Mouse (Mus musculus) c-Kit-positive CD71-negative TER-119-negative erythroid progenitor cells, embryonic 14.5 days (primary cell): ENCODE measurements around the gene Pcsk1n.

Experiments
- DNase-seq: peaks from one replicate; pipeline ENCODE4 v3.0.0-alpha.2; 2013; ENCODE audit warnings: low read depth

Pcsk1n gene

DNA sequence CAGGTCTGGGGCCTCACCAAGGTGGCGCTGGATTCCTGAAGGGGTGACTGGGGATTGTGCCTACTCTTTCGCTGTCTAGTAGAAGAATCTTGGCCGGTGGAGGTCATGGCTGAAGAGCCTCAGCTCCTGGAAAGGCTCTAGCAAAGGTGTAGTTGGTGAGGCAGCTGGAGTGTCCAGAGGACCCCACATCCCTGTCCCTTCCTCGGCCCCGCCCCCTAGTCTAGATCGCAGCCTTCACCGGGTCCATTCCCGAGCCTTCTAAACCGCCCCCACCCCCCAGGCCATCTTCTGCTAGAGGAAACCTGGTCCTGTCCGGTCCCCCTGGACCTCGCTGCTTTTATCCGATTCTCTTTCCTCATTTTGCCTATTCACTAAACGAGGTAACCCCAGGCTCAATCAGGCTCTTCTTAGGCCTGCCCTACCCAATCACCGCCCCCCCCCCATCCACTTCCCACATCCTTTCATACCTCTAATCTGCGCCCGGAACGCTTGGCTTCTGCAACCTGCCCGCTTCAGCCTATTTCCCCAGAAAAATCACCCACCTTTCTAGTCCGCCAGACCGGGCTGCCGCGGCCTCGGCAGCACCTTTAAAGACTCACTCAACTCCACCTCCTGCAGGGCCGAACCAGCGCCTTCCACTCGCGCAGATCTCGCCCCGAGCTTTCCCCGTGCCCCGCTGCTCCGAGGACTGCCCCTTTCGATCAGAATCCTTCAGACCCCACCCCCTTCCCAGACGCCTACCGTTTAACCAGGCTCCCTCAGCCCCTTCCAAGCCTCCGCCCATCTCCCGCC, 27.7 kb downstream of the Pcsk1n start, which contains the start of gene Hdac6:
TSS of gene Hdac6 (minus strand) at position 782 of the 792 bp plus-strand sequence.
- DNase-seq, result no peak

DNA sequence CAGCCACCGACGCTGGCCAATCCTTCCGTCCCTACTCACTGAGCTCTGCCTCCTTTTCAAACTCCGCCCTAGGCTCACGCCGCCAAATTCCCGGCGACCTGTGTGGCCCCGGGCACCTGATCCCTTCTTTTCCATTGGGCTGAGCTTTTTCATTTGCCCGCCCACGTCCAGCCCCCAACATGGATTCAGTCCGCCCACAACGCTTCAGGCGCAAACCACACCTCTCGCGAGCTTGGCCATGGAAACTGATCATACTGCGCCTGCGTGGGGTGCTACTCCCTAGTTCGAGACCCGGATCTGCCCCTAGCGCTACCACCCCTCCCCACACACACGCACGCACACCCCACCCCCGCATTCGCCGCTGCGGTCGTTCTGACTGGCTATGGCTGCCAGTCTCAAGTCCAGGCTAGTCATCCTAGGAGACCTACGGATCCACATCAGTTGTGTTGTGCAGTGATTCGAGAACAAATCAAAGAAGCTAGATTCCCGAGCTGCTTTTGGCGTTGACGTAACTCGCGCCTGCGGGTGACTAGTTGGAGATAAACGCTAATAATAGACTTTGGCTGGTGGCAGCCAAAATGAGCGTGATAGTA, 28.4 kb downstream of the Pcsk1n start:
- peak; percentile 82 for DNase-seq

DNA sequence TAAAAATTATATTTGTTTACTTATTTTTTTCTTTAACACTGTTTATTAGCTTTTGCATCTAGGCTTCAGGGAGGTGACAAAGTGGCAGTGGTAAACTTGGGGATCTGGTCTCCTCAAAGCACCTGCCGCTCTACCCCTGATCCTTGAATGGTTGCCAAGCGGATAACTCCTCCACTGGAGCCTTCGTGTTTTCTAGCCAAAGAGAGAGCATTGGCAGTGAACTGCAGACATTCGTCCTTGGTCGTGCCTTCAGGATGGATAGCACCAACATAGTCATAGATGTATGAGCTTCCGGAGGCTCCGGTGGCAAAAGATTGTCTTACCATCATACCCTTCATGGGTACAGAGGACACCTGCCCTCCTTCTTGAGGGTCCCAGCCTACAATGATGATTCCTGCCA, 30.5 kb downstream of the Pcsk1n start:
- DNase-seq, result no peak

DNA sequence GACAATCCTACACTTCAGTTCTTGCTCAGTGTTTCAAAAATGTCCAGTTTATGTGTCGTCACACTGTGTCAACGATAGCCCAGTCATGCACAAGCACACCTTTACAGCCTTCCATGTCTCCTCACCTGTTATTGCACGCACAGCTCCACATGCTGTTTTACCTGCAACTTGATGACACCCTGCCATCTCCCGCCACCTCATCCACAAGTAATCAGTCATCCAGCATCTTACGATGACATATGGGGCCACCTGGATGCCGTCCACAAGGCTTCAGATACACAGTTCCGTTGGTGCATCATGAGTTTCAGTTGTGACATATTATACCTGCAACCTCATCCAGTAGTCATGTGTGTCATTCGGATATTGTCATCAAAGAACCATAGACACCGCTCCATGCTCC, 39.2 kb downstream of the Pcsk1n start:
- DNase-seq, result no peak

DNA sequence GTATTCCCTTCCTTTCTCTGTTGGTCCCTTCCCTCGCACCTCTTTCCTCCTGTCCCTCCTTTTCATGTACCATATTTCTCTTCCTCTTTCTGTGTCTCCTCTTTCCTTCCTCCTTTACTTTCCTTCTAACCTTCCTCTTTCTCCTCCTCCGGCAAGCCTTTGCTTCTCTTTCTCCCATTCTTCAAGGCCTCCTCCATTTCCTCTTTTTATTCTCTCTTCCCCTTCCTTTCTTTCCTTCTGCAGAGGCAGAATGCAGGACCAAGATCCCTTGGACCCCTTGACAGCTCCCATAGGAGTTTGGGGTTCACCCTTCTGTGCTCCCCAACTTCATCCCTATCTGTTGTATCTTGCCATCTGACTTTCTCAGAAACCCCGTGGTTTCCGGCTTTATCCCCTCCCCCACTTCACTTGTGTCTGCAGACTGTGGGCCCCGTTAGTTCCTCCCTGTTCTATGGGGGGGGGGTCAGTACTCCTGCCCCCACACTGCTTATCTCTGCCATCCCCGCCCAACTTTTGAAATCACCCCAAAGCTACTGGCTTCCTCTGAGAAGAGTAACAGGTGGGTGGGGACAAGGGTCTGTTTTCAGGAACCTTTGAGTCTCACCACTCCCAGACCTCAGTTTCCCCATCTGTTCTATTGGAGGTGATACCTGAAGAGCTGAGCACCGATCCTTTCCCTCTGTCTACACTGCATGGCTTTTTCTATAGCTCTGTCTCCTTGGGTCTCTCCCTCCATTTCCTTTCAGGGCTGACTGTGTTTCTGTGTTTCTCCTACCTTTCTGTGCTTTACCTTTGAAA, 44.4 kb downstream of the Pcsk1n start:
- DNase-seq, result no peak

DNA sequence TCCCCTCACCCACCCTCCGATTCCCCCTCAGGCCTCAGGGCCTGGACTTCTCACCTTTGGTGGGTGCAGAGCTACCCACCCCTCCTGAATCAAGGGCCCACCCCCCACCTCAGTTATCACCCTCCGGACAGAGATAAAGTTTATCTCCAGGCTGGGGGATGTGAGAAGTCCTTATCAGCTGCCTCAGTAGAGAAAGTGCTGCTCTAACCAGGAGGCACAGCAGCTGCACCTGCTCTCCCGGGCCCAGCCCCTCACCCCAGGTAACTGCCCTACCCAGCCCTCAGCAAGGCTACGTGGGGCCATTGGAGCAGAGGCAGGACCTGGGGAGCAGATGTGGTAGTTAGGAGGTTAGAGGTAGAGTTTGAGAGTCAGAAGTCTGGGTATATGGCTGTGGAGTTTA, 46.5 kb downstream of the Pcsk1n start:
- DNase-seq, result no peak

DNA sequence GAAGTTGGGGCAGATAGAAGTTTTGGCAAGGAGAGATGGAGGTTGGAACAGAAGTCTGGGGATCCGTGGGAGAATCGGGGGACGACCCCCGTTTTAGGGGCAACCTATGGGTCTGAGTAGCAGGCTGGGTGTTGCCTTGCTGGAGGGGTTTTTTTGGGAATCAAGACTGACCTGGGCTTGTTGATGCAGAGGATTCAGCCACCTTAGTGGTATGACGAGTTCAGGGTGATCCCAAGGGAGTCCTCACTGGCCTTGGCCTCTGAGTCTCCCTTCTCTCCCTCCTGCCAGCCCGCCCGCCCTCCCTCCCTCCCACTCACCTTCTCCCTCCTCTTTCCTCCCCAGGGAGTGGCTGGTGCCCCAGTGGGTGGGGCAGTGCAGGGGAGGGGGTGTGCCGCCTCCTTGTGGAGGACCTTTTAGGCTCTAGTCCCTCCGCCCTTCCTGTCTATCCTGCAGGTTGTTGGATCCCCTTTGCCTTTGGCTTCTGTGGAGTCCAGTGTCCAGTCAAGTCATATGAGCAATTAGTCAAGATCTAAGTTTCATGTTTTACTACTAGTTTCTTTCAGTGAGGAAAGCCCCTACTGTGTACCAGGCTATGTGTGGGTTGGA, 48.1 kb downstream of the Pcsk1n start:
- DNase-seq, result no peak

DNA sequence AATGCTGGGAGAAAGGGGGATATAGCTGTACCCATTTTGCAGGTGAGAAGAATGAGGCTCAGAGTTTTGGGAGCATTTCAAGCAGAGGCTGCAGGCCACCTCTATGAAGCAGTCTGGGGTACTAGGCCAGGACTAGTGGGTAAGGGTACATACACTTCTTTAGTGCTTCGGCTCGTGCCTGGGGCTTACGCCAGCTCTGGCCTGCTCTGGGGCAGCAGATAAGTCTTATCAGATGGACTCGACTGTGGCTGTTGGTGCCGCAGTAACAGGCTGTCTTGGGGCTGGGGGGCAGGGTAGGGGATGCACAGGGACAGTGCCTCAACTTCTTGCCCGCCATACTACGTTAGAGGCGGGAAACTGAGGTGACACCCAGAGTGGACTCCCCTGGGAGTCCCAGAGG, 48.6 kb downstream of the Pcsk1n start:
- no peak for DNase-seq

DNA sequence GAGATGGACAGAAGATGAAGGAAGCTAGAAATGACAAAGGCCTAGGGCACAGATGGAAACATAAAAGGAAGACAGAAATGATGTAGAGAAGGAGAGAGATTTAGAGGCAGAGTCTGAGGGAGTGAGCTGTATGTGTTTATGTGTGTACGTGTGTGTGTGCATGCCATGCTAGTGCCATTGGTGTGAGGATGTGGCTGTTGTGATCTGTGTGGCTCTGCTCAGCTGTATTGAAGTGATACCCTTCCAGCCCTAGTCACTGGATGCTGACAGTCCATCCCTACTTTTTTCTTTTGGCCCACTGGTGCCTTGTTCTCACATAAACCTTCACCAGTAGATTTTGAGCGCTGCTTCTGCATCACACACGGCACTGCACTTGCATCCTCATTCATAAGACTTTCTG, 49.3 kb downstream of the Pcsk1n start:
- no peak for DNase-seq

DNA sequence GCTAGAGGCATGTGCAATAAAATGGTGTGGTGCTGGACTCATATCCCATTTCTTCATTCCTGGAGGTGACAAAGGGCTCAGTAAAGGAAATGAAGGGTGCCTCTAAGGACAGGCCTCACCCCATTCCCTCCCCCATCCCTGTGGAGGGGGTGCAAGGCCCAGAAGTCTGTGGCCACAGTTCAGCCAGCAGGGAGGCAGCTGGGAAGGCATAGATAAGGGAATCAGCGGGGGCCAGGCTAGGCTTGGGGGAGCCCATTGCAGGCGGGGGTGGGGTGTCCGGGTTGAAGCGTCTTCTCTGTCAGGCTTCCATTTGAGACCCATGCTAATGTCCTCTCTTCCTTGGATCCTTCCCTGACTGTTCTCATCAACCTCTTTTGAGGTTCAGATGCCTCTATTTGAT, 51.7 kb downstream of the Pcsk1n start:
- no peak for DNase-seq
